Mouse (Mus musculus) layer of hippocampus, adult 2 months (tissue): Measurements from ENCODE around the gene Mink1. TPM values are rescaled to one million over a fixed set of nuclear protein-coding genes. Genes with fewer than 3 reads are reported as not detected.

Experiments used
- DNase-seq, 2 experiments: peaks; one replicate each; pipeline ENCODE4 v3.0.0; 2022; ENCODE audit warnings: low spot score in 2 of 2
- H3K27ac ChIP-seq: fragments of 200-600 bp; 2 replicates; pipeline ENCODE4 v1.8.1; 2022
- H3K4me3 ChIP-seq: fragments of 200-600 bp; 2 replicates; pipeline ENCODE4 v1.8.1; 2022; ENCODE audit warnings: mild to moderate bottlenecking
- CTCF ChIP-seq: fragments of 200-600 bp; conservative IDR thresholded peaks from 2 replicates; pipeline ENCODE4 v1.8.1; 2022; ENCODE audit warnings: antibody characterized with exemption, mild to moderate bottlenecking, moderate library complexity
- total RNA-seq, 2 experiments: library from RNA; stranded (reverse); gene quantifications; 2 replicates each; pipeline ENCODE4 v1.2.3; 2021

Gene Mink1
- total RNA-seq, 2 experiments from 2014 or later = 505 to 510 TPM

DNA sequence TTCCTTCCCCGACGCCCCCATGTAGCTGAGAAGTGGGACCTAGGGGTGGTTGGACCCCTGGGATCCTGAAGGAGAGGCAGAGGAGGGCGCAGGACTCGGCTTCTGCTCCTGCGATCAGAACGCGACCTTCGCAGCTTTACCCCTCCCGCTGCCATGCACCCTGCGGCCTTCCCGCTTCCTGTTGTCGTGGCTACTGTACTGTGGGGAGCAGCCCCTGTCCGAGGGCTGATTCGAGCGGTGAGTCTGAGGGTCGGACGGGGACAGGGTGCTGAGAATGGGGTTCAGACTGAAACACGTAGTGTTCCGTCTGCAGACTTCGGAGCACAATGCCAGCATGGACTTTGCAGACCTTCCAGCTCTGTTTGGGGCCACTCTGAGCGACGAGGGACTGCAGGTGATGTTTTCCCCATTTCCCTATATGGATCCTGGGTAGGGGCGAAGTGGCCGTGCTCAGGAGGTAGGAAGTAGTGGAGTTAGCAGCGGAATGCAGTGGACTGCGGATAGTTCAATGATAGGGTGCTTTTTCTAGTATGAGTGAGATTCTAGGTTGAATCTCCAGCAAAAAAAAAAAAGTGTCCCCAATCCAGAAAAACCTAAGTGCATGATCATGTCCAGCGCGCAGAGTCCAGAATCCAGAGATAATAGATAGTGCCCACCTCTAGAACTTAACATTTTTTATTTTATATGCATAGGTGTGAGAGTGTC, 85.2 kb downstream of the Mink1 start:
- DNase-seq = peak in 1 of 2 experiments; percentile 32
- TF ChIP-seq CTCF = no peak

DNA sequence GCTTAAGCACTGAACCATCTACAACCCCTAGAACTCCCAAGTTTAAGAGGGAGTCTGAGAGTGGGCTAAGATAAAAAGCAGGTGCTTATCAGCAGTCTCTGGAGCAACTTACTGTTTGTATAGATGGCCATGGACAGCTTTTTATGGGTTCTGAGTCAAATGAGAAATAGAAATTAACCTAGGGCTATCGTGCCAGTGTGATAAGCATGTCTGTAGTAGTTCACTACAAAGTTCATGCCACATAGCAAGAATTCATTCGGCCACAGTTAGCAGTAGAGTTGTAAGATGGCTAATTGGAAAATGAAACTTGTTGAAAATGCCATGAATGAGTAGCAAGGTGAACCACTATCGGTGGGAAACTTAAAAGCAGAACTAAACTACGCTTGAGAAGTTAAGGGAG, 85.8 kb downstream of the Mink1 start:
- no peak for DNase-seq
- TF ChIP-seq CTCF = no peak
- 0 out of 2 replicates have a peak overlapping the region, but pooled peaks have one; percentile 99 for H3K27ac ChIP-seq
- H3K4me3 ChIP-seq = peak overlapping the region; percentile 79

More for the DNA sequence above, 85.2 kb downstream of the Mink1 start:
- Histone ChIP-seq H3K4me3 (peak overlapping the region; percentile 79), H3K27ac (peak overlapping the region; percentile 99)

DNA sequence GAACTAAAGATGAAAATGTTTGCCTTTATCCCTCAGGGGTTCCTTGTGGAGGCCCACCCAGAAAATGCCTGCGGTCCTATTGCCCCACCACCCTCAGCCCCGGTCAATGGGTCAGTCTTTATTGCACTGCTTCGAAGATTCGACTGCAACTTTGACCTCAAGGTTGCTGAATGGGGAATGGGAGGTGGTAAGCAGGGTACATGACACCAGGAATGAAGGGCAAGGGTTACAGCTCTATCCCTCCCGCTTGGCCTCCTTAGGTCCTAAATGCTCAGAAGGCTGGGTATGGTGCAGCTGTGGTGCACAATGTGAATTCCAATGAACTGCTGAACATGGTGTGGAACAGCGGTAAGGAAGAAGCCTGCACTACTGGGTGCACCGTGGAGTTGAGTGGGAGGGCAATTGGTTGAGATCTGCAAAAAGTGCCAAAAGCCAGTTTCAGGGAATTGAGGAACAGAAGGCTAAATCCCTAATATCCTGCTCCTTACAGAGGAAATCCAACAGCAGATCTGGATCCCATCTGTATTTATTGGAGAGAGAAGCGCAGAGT, 86.6 kb downstream of the Mink1 start:
- peak overlapping the region; percentile 20; the same call in 1 of the 2 replicates for H3K27ac ChIP-seq
- no peak for TF ChIP-seq CTCF
- DNase-seq = no peak
- H3K4me3 ChIP-seq = no peak overlapping the region; the same call in 1 of the 2 replicates

DNA sequence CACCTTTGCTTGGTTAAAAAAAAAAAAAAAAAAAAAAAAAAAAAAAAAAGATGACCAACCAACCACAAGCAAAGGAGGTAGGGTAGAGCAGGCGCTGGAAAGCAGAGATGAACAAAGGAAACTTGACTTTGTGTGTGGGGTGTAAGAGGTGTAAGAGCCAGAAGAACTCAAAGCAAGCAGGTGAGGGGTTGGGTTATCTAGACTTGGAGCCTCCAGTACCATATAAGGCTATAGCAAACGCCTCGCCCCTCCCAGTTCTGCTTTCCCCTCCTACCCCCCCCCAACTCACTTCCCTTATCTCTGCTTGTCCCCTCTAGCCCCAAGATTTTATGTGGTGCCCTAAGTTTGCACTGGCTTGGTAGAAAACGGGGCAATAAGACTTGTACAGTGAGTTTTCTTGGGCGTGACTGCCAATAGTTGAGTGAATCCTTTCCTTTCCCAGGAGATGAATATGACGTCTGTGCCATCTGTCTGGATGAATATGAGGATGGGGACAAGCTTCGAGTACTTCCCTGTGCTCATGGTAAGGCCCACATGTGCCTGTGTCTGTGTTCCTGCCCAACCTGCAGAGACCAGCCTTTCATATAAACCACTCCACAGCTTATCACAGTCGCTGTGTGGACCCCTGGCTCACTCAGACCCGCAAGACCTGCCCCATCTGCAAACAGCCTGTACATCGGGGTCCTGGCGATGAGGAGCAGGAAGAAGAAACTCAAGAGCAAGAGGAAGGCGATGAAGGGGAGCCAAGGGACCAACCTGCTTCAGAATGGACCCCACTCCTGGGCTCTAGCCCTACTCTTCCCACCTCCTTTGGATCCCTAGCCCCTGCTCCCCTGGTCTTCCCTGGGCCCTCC, 87.9 kb downstream of the Mink1 start:
- Histone ChIP-seq H3K4me3 (no peak overlapping the region), H3K27ac (peak overlapping the region; percentile 59)
- TF ChIP-seq CTCF = no peak
- DNase-seq = no peak

DNA sequence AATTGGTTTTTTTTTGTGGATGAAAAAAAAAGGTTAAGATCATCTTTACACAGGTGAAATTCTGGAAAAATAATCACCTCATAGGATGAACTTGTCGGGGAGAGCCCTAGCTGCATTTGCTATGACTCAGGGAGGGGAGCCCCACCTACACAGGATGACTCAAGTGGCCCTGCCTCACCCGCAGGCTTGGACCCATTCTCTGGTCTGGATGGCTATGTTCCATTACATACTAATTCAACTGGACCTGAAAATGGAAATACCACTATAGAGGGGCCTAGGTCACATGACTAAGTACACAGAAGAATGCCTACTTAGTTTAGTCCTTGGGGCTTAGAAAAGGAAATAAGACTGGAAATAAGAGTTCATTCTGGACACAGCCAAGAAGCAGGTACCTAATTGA, 88.7 kb downstream of the Mink1 start:
- Histone ChIP-seq H3K4me3 (no peak overlapping the region), H3K27ac (peak overlapping the region; percentile 59)
- TF ChIP-seq CTCF = no peak
- DNase-seq = no peak

DNA sequence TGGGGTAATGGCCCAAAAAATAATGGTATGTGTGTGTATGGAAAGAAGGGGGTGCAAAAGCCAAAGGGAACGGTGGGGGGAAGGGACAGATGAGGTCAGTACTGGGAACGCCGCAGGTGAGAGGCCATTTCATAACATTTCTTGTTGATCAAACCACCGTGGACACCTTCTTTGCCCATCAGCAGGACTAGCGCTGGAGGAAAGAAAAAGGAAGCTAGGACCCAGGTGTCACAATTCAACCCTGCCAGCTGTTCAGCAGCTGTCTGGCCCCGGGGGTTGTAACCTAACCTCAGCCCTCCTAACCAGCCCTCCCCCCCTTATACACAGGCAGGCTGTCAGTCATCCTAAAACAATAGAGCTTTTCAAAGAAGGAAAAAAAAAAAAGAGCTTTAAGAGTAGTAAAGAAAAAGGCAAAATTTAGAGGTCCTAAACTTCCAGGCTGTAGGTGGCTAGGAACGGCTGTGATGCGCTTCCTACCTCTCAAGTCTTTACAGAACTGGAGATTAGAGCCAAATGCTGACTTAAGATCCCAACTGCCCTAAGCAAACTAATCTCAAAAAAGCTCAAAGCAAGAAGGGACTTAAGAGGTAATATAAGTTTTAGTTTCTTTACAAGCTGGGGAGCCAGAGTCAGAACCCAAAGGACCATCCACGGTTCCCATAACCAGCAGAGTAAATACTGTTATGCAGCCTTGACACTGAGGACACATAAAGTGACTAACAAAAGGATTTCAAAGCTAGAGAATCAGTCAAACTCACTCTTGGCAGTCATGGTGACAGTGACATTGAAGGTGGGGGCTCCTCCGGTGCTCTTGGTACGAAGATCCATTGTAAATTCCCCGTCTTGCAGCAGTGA, 89.6 kb downstream of the Mink1 start:
- no peak for DNase-seq
- TF ChIP-seq CTCF = no peak
- Histone ChIP-seq H3K4me3 (peak overlapping the region; percentile 100), H3K27ac (peak overlapping the region; percentile 98; the same call in 1 of the 2 replicates)

DNA sequence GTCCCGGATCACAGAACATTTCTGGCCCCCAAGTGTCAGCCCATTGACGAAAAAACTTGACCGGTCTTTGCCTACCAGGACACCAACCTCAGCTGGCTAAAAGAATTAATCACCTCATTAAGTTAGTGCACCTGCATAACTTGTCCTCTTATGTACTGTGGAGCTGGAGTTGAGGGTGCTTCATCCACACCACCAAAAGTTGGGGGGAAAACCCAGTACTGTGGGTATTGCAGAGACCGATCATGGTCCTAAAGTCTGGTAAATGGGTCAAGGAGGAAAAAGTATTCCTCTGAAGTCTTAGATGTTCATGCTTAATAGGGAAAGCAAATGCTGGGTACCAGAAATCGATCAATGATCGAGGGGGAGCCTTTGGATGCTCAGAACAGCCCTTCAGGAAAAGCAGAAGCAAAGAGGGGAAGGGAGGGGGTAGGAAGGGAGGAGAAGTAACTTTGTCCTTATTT, 90.2 kb downstream of the Mink1 start:
- H3K4me3 ChIP-seq = peak overlapping the region; percentile 100
- DNase-seq = no peak
- H3K27ac ChIP-seq = peak overlapping the region; percentile 98; the same call in 1 of the 2 replicates
- TF ChIP-seq CTCF = no peak

DNA sequence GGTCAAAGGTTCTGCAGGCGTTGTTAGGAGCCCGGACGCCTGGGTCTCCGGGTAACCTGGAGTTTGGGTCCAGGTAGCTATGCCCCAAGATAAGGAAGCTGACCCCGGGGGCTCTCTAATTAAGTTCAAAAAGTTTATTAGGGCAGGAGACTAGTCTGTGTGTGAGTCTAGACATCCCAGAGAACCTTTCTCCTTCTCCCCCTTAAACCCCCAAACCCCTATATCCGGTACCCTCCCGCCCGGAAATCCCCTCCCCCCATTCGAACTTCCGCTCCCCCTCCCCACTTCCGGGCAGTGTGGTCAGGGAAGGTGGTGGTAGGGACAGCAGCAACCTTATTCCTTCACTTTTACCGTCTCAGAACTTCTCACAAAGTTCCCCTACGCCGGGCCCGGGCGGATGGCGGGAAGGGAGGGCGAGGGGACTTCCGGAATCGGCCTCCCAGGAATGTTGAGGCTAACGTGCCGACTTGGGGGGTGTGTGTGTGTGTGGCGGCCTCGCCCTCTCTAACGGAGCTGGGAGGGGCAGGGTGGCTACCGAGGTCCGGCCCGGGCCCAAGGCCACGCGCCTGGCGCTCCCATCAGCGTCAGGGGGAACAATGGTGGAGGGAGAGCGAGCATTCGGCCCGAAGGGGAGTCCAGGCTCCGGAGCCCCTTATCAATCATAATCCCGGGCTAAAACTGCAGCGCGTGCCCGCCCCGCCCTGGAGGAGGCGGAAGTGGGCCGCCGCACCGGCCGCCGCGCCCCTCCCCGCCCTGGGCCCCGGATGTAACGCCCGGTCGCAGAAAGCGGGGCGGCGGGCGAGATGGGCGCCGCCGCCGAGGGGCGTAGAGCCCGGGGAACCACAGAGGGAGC, 90.9 kb downstream of the Mink1 start:
- H3K4me3 ChIP-seq = peak overlapping the region; percentile 100
- TF ChIP-seq CTCF = no peak
- DNase-seq = peak in 1 of 2 experiments; percentile 50
- peak overlapping the region; percentile 98 for H3K27ac ChIP-seq

DNA sequence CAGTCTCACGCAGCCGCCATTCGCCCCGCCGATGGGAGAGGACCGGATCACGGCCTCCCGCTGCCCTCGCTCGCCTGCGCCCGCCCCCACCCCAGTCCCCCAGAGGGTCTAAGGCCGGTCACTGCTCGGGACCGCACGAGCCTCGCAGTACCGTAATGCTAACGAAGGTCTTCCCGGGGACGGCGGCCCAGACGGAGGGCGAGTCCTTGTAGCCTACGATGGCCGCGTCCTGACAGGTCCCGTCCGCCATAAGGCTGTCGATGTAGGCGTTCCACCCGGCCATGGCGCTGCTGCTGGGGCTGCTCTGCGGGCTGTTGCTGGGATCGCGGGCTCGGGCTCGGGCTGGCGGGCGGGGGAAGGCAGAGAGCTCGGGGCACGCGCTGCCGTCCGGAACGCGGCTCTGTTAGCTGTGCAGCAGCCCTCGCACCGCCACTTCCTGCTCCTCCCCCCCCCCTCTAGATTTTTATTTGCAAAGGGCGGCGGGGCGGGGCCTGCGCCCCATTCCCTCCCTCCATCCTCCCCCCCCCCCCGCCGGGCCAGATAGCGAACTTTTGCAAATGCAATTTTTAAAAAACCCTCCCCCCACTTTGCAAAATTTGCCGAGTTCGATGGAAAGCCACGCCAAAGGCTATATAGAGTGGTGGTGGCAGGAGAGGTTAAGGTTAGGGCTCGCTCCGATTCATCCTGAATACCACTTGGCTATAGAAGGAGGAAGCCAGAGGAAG, 91.7 kb downstream of the Mink1 start, which contains the start of gene Pfn1:
Gene Pfn1, minus strand, starts transcription at position 447 of the 725 bp plus-strand sequence.
- no peak for TF ChIP-seq CTCF
- peak; percentile 59 to 63 for DNase-seq
- peak within 1 kb of the TSS; percentile 100 for H3K4me3 ChIP-seq
- peak within 1 kb of the TSS; percentile 98 for H3K27ac ChIP-seq

DNA sequence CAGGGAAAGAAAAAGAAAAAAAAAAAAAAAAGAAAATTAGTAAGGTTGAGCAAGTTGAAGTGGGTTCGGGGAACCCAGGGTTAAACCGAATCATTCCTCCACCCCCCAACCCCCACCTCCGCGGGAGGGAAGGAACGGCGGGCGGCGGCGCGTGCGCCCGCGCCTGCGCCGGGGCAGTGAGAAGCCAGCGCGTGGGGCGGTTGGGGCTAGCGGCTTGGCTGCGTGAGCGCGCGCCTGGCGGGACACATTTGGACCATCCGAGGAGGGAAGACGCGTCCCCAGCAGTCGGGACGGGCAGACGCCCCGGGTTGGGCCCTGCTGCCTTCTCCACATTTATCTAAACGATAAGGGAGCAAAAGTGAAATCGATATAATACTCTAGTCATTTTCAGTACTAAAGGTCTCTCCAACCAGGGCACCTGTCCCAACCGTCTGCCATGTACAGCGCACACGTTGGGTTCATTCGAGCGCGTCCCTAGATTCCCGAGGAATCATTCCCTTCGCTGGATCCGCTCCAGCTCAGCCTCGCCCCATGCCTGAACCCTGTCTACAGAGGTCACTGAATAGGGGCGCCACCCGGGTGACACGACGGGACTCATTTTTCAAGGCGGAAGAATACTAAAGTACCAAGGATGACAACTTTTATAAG, 92.4 kb downstream of the Mink1 start:
- DNase-seq = peak in 1 of 2 experiments; percentile 74
- peak overlapping the region; percentile 98 for H3K27ac ChIP-seq
- no peak for TF ChIP-seq CTCF
- peak overlapping the region; percentile 100 for H3K4me3 ChIP-seq
